Mouse (Mus musculus) hematopoietic stem cell, adult 5-6 weeks (primary cell): ENCODE measurements at regions not wholly inside any gene's neighbourhood (a gene's known extent, or its start where the extent isn't known, plus 50 kb on each side); places are given as distances from the start of the nearest gene placed in this dataset.

Source experiments
- ATAC-seq, 2 experiments: fragments of 125-278 bp in 1 of 2; replicated peaks in 1 of 2; 2 replicates each; pipeline ENCODE4 v1.8.0; 2016 to 2017; ENCODE audit warnings: inconsistent platforms in 2 of 2, mild to moderate bottlenecking in 2 of 2, moderate number of reproducible peaks in 2 of 2, low read depth in 1 of 2, moderate TSS enrichment in 1 of 2; ENCODE audit not compliant: low FRiP score in 2 of 2, poor library complexity in 2 of 2, severe bottlenecking in 2 of 2, insufficient read depth in 1 of 2, low TSS enrichment in 1 of 2

DNA sequence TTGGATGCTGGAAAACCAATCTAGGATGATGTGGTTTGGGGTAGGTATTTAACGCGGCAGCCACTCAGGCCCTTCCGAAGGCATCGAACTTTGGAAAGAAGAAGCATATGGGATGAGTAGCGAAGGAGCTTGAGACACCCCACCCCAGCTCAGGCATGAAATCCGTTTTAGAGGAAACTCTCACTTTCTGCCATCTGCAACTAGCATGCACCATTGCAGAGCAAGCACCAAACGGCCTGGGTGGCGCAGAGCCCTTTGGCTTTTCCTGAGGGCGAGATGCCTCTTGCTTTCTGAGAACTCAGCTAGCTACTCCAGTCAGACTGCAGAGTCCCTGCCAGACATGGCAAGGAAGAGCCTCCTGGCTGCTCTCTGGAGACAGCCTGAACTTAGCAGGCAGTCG is 209.9 kb upstream of the Nlrp1b start:
- ATAC-seq, result no peak

DNA sequence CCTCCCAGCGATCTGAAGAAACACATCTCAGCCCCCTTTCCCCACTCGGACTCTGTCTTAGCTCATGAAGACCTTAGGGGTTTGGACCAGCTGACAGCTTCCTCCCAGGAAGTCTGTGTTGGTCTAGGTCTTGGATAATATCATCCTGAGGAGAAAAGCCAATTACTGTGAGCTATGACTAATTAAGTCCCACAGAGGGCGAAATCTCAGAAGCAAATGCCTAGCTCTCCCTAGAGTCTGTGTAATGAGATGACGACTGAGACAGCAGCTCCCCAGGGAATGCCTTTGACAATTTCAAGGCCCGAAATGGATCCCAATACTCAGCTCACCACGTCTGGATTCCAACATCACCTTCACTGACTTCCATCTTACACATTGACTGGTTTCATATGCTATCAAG is 213.5 kb upstream of the Nlrp1b start:
- no peak for ATAC-seq

DNA sequence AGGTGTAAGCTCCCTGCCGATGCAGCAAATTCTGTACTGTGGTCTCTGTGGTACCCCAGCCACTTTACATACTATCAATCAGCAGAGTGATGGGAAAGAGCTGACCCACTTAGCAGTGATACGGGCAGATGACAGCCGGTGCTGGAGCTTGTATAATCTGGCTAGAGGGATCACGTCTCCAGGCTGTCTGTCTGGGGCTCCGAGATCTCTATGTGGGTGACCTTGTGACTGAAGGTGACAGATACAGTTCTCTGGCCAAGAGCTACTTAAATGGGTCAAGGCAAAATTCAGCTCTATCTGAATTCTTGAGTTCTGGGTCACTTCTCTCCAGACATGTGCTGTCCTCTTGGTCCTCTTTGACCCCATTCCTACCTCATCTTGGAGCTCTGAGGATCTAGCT is 216.1 kb upstream of the Nlrp1b start:
- ATAC-seq, result no peak

DNA sequence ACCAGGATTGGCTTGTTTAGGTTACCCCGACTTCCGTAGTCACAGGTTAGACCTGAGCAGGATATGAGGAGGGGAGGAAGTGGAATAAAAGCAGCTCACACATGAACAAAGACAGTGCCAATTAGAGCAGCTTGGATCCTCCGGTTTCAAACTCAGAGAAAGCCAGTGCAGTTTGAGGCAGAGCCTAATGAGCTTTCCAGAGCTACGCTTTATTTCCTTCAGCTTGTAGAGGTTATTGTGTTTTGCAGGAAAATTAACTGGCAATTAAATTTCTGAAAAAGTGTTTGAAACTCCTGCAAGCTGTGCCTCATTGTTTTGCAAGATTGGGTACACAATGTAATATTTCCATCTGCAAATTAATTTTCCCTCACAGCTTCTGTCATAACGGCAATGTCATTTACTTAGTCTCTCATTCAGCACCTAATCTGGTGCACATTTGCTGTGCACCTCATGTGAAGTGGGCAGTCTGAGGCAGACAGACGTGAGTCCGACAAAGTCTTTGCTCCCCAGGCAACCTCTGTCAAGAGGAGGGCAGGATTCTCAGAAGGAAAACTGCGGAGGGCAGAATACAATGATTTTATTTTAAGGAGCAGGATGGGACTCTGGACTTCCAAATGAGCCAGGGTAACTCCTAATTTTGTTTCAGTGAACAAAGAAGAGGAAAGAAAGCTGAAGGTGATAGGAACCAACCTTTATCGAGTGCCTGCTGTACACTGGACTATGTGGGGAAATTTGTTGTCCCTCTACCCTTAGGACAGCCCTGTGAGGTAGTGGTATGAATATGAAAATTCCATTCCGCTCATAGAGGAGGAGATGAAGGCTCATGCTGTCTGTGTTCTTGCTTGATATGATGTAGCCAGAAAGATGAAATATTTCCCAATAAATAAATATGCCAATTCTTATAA is 217.6 kb upstream of the Nlrp1b start:
- ATAC-seq, result no peak

DNA sequence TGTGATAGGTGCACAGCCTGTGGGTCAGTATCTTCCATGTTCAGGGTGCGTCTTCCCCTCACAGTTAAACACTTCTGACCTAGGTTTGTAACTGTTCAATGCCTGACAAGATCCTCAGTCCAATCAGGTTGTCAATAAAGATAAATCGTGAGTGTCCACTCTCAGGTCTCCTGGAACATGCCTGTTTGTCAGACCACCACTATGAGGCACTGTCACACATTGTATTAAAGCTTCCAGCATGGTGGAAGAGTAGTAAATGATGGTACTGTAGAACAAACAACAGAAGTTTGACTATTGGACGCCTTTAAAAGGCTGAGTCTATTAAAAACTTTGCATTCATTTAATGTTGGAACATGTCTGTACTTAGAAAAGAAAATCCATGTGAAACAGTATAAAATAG is 249.6 kb upstream of the Nlrp1b start:
- no peak for ATAC-seq

DNA sequence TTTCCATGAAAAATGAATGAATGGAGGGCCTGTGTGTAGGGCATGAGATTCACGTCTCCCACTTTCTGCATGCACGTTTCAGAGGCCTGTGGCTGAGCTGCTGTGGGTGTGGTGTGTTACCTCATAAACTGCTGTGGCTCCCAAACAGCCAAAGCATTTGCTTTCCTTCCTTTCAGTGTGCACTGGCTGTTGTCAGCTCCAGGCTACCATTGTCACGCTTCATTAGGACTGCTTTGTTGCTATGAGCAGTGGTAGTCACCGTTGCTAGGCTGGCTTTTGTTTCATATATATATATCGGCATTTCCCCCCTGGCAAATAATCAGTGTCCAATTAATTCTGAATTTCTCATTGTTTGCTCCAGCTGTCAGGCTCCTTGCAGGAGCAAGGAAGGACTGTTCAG is 251.9 kb upstream of the Wscd1 start:
- no peak for ATAC-seq

DNA sequence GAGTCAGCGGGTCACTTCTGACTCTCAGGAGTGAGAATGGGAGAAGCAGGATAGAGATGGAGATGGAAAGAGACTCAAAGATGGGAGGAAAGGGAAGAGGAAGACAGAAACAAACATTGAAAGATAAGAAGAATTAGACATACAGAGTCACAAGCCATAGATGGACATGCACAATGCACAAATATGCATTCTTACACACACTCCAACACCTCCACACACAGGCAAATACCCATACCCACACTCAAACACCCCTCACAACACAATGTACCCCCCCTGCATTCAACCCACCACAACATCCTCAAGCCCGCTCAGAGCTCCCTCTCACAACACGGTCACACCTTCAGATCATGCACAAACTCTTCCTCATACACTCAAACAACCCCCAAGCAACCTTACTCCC is 251.4 kb upstream of the Wscd1 start:
- no peak for ATAC-seq

DNA sequence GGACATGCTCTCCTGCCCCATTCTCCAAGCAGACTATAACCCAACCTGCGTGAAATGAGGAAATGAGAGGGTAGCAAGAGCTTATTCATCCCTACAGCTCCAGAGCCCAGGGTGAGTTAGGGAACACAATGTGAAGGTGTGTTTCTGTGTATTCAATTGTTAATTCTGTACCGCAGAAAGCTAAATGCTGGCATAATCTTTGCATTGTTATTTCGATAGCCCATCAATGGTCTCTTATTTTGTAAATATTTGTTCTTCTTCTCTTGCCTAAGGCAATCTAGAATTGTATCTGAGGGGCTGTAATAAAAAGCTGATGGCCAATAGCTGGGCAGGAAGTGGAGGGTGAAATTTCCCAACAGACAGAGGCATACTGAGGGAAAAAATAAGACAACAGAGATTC is 247.6 kb upstream of the Wscd1 start:
- ATAC-seq, result no peak

DNA sequence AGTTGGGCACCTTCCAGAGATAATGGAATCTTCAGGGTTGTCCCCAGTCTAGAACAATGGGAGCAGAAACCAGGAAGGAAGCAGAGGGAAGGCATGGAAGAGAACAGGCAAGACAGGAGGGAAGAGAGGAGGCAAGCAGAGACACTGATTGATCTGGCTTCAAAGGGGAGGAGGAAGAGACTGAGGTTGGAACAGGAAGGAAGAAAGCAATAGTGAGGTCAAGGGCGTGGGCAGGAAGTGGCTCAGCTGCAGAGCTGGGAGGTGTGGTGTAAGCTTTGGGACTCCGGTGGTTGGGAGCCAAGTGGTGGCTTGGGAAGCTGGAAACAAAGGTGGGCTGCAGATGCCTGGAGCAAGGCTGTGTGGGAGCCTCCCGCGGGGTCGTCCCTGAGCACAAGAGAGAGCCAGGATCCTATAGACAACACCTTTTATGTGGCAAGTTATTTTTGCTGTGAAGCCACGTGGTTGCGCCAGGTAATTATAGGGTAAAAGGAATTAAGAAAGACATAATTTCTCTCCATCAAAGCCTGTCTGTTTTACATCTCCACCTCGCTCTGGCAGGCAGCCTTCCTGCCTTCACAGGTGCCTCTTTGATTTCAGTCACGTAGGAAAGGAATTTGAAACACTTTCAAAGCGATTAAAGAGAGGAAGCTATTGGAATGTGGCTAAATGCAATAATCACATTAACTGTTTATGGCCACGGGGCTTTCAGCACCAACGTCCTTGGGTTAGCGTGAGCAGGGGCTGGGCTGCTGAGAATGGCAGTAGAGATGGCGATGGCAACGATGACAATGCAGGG is 237.3 kb upstream of the Wscd1 start:
- ATAC-seq, result no peak

DNA sequence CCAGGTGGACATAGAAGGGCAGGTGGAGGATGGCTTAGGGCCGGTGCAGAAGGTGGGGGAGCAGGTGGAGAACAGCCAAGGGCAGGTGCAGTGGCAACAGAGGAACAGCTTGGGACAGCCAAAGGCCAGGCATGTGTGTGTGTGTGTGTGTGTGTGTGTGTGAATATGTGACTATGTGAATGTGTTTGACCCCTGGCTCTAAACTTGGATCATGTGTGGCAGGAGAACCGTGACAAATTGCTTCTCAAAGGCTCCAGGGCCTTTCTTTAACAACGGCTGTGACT is 236.7 kb upstream of the Wscd1 start:
- ATAC-seq, result no peak

DNA sequence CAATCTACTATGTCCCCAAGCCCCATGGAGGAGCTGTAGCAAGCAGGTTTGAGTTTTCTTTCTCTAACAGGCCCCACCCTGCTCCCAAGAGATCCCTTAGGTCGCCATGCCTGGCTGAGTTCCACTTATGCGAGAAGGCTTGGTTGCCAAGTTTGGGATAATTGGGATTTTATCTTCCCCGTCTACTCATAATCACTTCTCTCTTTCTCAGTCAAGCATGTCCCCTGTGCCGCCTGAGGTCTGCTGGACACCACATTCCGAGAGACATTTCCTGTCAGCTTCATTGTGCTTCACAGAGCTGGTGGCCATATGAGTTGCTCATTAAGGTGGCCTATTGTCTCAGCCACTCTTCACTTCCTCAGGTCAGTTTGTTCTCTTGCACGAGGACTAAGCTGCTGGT is 234.5 kb upstream of the Wscd1 start:
- ATAC-seq, result no peak

DNA sequence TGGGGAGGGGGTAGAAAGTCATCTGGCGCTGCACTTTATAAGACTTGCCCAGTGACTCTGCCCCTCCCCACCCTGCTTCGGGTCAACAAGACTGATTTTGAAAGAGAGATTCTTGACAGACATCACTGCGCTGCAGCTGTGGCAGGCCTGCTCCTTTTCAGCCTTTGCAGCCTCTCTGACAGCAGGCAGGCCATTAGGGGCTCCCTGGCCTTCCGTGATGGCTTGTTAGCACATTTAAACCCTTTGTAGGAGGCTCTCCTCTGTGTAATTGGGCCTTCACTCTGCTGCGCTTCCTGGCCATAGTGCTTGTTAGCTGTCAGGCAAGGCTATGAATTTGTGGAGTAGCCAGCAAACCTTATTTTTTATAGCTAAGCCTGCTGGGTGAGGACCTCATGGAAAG is 232.3 kb upstream of the Wscd1 start:
- no peak for ATAC-seq

DNA sequence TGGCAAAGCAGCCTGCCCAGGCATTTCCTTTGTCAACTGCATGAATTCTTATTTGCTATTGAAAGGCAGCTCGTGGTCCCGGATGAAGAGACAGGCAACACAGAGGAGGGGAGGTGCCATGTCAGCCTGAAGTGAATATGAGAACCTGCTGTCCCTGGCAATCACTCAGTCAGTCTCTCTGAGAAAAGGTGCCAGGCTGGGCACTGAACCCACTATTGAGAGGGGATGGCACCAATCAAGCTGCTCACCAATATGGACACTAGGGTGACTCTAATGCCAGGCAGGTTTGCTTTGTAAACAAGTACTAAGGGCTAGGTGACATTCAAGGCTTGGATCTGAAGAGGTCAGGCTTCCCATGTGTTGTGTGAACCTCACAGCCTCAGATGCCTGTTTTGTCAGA is 222.0 kb upstream of the Wscd1 start:
- ATAC-seq, result no peak

DNA sequence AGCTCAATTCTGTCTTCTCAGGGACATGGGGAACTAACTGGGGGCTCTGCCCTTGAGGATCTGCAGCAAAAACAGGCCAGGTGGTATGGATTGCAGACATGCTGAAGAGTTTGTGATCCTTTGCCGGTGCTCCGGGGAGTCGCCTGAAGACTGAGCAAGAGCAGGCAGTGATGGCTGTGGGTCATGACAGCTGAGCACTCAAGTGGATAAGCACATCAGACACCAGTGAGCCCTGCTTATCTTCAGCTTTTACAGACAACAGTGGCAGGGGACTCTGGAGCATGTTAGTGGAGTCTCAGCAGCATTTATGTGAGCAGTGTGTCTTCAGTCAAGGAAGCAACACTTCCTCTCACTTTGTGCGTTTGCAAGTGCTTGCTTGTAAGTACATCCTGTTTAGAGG is 221.1 kb upstream of the Wscd1 start:
- ATAC-seq, result no peak

DNA sequence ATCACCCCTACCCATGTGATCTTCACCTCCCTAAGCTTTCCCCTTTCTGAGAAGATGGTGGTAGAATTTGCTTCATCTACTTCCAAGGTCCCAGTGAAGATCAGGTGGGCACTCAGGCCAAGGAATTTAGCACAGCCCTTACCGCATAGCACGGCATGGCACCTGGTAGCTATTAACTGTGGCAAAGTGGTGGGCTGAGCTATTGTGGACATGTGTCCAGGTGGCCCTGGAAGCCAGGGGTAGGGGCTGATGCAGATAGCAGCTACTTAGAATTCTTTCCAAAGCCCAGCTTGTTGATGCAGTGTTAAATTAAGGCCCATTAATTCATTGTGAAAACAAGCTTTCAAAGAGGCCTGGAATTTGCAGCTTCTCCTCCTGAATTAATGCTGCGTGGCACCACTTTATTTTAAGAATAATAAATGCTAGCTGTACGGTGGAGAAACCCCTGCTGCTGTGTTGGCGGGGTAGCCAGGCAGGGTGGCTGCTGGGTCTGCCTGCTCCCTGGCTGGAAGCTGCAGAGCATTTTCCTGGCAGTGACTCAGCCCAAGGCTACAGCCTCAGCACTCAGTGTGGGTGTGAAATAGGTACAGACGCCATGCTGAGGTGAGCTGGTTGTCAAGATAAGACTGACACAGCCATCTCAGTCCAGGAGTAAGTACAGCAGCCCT is 208.4 kb upstream of the Wscd1 start:
- no peak for ATAC-seq

DNA sequence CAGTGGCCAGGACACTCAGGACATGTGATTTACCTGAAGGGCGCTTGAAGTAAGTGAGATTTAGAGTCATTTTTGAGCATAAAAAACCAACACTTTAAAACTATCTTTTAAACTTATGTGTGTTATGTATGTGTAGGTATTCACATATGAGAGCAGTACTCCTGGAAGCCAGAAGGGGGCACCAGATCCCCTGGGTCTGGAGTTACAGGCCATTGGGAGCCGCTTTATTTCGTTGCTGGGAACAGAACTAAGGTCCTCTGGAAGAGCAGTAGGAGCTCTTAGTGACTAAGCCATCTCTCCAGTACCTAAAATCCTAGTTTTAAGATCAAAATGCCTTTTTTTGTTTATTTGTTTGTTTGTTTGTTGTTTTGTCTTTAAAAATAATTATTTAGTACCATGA is 192.3 kb upstream of the Wscd1 start:
- ATAC-seq, result no peak

DNA sequence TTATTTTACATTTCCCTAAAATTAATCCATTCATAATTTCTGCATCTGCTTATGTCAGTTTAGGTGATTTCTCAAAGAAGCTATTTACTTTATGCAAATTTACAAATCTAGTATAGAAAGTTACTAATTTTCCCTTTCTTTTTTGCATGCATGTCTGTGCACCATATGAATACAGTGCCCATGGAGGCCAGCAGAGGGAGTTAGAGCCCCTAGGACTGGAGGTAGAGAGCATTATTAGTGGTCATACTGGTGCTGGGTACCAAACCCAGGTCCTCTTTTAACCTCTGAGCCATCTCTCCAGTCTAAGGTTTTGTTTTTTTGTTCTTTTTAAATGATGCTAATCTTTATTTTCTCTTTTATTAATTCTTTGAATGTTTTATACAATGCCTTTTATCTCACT is 184.9 kb upstream of the Wscd1 start:
- ATAC-seq, result no peak

DNA sequence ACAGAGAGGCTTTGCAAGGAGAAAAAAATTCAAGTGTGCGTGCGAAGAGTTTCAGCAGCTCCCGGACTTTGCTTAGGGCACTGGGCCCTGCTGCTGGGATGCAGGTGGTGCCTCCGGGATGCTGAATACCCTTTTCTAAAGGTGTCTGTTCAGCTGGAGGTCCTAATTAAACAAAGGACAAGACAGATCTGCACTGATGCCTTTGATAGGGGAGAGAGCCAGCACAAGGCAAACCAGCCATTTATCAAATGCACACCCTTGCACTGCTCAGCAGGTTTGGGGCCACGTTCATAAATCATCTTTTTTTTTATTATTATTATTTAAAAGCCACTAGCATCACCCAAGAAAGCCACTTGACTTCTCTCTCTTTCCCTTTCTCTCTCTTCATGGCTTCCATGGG is 172.9 kb upstream of the Wscd1 start:
- no peak for ATAC-seq
